Mouse (Mus musculus) liver, embryonic 14.5 days (tissue): ENCODE results near the gene Slc1a6.

Experiments used
- CTCF ChIP-seq: IDR thresholded peaks from 2 replicates; pipeline ENCODE4 v1.5.1; 2016; ENCODE audit warnings: antibody characterized with exemption, low read depth, control low read depth
- EP300 ChIP-seq: IDR thresholded peaks from 2 replicates; pipeline ENCODE4 v1.6.1; 2016; ENCODE audit warnings: antibody characterized with exemption, low read depth

DNA sequence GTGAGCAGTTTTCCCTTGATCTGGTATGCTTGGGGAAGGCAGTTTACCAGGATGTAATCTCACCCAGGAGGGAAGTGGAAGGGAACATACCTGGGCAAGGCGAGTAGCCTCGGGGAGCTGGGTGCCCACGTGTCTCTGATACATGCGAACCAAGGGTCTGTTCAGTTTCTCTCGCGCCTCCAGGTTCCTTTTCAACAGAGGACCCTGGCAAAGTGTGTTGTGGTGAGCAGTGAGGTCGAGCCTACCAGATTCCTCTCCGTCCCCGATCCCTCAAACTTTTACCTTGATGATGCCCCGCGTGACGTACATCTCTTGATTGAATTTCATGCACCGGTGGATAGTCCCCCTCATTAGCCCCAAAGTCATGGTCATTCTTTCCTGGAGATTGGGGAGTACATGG, 32.1 kb upstream of the Slc1a6 start:
- TF ChIP-seq CTCF (no peak), EP300 (no peak)
